Mouse (Mus musculus) forebrain, embryonic 12.5 days (tissue): Measurements from ENCODE around the gene Cd151. TPM values are rescaled to one million over a fixed set of nuclear protein-coding genes. Genes with fewer than 3 reads are reported as not detected.

Experiments used
- ATAC-seq: fragments of 200-750 bp; cut with Nextera tagmentation; 2 replicates; pipeline ENCODE4 v1.8.0; 2017; ENCODE audit warnings: moderate TSS enrichment; ENCODE audit not compliant: low FRiP score
- H3K27ac ChIP-seq: fragments of 300-500 bp; sonication (generic); 2 replicates; pipeline ENCODE4 v1.5.1; 2016; ENCODE audit warnings: mild to moderate bottlenecking
- H3K27me3 ChIP-seq: fragments of 300-500 bp; sonication (generic); 2 replicates; pipeline ENCODE4 v1.6.1; 2016; ENCODE audit warnings: mild to moderate bottlenecking
- H3K36me3 ChIP-seq: fragments of 300-500 bp; sonication (generic); replicated peaks from 2 replicates; pipeline ENCODE4 v1.6.1; 2016; ENCODE audit warnings: mild to moderate bottlenecking
- H3K4me1 ChIP-seq: fragments of 300-500 bp; sonication (generic); 2 replicates; pipeline ENCODE4 v1.6.1; 2016
- H3K4me2 ChIP-seq: fragments of 300-500 bp; sonication (generic); 2 replicates; pipeline ENCODE4 v1.6.1; 2016; ENCODE audit warnings: mild to moderate bottlenecking, moderate library complexity
- H3K4me3 ChIP-seq: fragments of 300-500 bp; sonication (generic); replicated peaks from 2 replicates; pipeline ENCODE4 v1.5.1; 2016; ENCODE audit warnings: mild to moderate bottlenecking
- H3K9ac ChIP-seq: fragments of 300-500 bp; sonication (generic); 2 replicates; pipeline ENCODE4 v1.6.1; 2016; ENCODE audit warnings: mild to moderate bottlenecking
- H3K9me3 ChIP-seq: fragments of 300-500 bp; sonication (generic); 2 replicates; pipeline ENCODE4 v1.6.1; 2016
- WGBS: fragments of 180-500 bp; shearing (Covaris S2); methylation state at CpG from one replicate; pipeline ENCODE4 v1.1.7; 2016; 5-methylcytosine and 5-hydroxymethylcytosine counted together
- polyA plus RNA-seq: library from polyadenylated mRNA; unstranded; fragments of >200 nt; fragmentation: Nextera tagmentation; extraction: Ambion mirVana; gene quantifications from 2 replicates; pipeline ENCODE4 v1.2.1, GENCODE M21; 2016

Gene Cd151
- polyA plus RNA-seq, 1 experiment from 2014 or later: 18.2 TPM

GRCm38 (mm10) chr7:141471236-141471635 lies 4.0 kb downstream of the Cd151 start:
- Histone ChIP-seq H3K4me2 (no peak overlapping the region), H3K27ac (no peak overlapping the region), H3K4me3 (no peak overlapping the region), H3K36me3 (peaks cover 34% of the 10 kb centered on the region), H3K4me1 (peaks cover 54% of the 10 kb centered on the region), H3K27me3 (peaks cover 16% of the 10 kb centered on the region), H3K9ac (no peak overlapping the region), H3K9me3 (no peaks in the 10 kb centered on the region)
- 87% methylated on average over 1 of the region's 1 CpGs for WGBS
- no peak for ATAC-seq

GRCm38 (mm10) chr7:141472226-141472625 lies 5.0 kb downstream of the Cd151 start:
- 82% methylated on average over 6 of the region's 6 CpGs for WGBS
- peaks cover 34% of the 10 kb centered on the region for H3K36me3 ChIP-seq
- peaks cover 18% of the 10 kb centered on the region for H3K27me3 ChIP-seq

DNA sequence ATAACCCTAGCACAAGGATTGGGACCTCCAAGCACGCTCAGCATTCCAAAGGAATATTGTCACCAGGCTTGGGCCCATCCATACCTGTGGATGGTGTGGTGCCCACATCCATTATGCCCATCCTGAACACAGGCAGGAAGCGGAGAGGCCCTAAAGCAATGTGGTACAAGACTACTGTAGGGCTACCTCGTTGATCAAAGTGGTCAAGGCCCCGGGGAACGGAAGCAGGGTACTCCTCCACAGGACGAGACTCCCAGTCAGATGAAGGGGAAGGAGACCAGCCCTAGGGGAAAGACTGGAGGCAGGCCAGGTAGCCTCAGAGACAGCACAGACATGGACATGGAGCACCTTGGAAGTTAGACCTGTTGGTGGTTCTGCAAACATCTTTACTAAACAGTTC lies 5.6 kb downstream of the Cd151 start:
- Histone ChIP-seq H3K36me3 (peaks cover 34% of the 10 kb centered on the region), H3K4me2 (no peak overlapping the region), H3K27ac (no peak overlapping the region), H3K4me1 (peaks cover 54% of the 10 kb centered on the region), H3K9ac (no peak overlapping the region), H3K9me3 (no peaks in the 10 kb centered on the region), H3K27me3 (peaks cover 24% of the 10 kb centered on the region), H3K4me3 (no peak overlapping the region)
- 88% methylated on average over 6 of the region's 6 CpGs for WGBS
- no peak for ATAC-seq

More at GRCm38 (mm10) chr7:141472226-141472625, 5.0 kb downstream of the Cd151 start:
- Histone ChIP-seq H3K4me3 (no peak overlapping the region), H3K4me2 (no peak overlapping the region), H3K4me1 (peaks cover 58% of the 10 kb centered on the region), H3K9ac (no peak overlapping the region), H3K27ac (no peak overlapping the region), H3K9me3 (no peaks in the 10 kb centered on the region)
- ATAC-seq: no peak

- H3K4me1 ChIP-seq: peaks cover 40% of the 10 kb centered on the region
Measured at GRCm38 (mm10) chr7:141474160-141474559, 7.0 kb downstream of the Cd151 start.

GRCm38 (mm10) chr7:141475011-141475804 lies 8.0 kb downstream of the Cd151 start, which contains the start of the genes Polr2l and Tspan4:
Polr2l (minus strand) TSS chr7:141475132.
Tspan4 (plus strand) TSS chr7:141475240.
- peaks cover 33% of the 10 kb centered on the region for H3K4me1 ChIP-seq
- H3K27me3 ChIP-seq: peaks cover 34% of the 10 kb centered on the region
- H3K9ac ChIP-seq: peak within 1 kb of the TSS; percentile 78
- H3K4me3 ChIP-seq: peak within 1 kb of the TSS; percentile 64
- WGBS: under 1% methylated on average over 87 of the region's 87 CpGs
- ATAC-seq: peak; percentile 84
- peak within 1 kb of the TSS; percentile 85 for H3K27ac ChIP-seq
- H3K36me3 ChIP-seq: peaks cover 25% of the 10 kb centered on the region
- H3K4me2 ChIP-seq: peak within 1 kb of the TSS; percentile 91
- H3K9me3 ChIP-seq: no peaks in the 10 kb centered on the region

More at GRCm38 (mm10) chr7:141474160-141474559, 7.0 kb downstream of the Cd151 start:
- H3K27me3 ChIP-seq: peaks cover 31% of the 10 kb centered on the region
- no peak for ATAC-seq
- H3K27ac ChIP-seq: no peak overlapping the region
- WGBS: 10% methylated on average over 5 of the region's 5 CpGs
- peaks cover 34% of the 10 kb centered on the region for H3K36me3 ChIP-seq
- no peaks in the 10 kb centered on the region for H3K9me3 ChIP-seq
- H3K4me3 ChIP-seq: peak overlapping the region; percentile 64
- H3K4me2 ChIP-seq: peak overlapping the region; percentile 91
- H3K9ac ChIP-seq: peak overlapping the region; percentile 78

GRCm38 (mm10) chr7:141475805-141476158 lies 8.6 kb downstream of the Cd151 start:
- ATAC-seq: no peak
- Histone ChIP-seq H3K9ac (peak overlapping the region; percentile 78; the same call in 1 of the 2 replicates), H3K9me3 (no peaks in the 10 kb centered on the region), H3K4me2 (peak overlapping the region; percentile 91), H3K27me3 (peaks cover 37% of the 10 kb centered on the region), H3K4me3 (peak overlapping the region; percentile 64), H3K27ac (no peak overlapping the region), H3K36me3 (peaks cover 19% of the 10 kb centered on the region), H3K4me1 (peaks cover 34% of the 10 kb centered on the region)
- WGBS: 2% methylated on average over 12 of the region's 12 CpGs

DNA sequence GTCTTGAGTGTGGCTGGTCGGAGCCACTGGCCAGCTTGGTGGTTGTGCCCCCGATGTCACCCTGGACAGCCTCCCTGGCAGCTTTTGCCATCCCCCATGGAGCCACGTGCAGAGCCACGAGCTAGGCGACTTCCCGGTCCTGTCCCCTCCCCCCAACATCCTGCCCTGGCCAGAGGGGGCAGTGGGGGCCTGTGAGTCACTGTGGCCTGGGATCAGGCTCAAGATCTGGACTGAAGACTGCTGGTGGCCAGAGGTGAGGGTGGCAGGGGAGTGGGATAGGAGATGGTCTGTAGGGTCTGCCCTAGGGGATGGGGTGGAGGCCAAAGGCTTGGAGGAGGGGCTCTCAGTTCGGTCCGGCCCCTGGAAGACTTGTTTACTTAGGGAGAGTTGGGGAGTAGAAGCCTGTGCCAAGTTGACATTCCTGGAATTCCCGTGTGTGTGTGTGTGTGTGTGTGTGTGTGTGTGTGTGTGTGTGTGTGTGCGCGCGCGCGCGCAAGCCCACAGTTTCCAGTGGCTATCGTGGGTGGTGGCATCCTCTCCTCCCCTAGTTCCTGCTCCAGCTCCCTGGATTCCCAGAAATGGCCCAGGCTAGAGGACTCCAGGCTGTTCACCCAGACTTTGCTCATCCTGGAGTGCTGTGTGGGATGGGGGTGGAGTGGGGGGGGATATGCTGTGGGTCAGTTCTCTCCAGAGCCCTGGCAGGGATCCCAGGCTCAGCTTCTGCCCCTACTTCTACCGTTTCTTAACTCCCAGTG lies 9.2 kb downstream of the Cd151 start:
- peak overlapping the region; percentile 91 for H3K4me2 ChIP-seq
- H3K27me3 ChIP-seq: peaks cover 37% of the 10 kb centered on the region
- peak overlapping the region; percentile 78 for H3K9ac ChIP-seq
- peaks cover 40% of the 10 kb centered on the region for H3K4me1 ChIP-seq
- H3K4me3 ChIP-seq: peak overlapping the region; percentile 64
- 5% methylated on average over 14 of the region's 17 CpGs for WGBS
- no peaks in the 10 kb centered on the region for H3K9me3 ChIP-seq
- ATAC-seq: no peak
- peaks cover 13% of the 10 kb centered on the region for H3K36me3 ChIP-seq
- peak overlapping the region; percentile 54 for H3K27ac ChIP-seq

- Histone ChIP-seq H3K4me2 (peak overlapping the region; percentile 91), H3K36me3 (peaks cover 10% of the 10 kb centered on the region), H3K9ac (peak overlapping the region; percentile 78; the same call in 1 of the 2 replicates), H3K27ac (peak overlapping the region; percentile 54), H3K4me3 (peak overlapping the region; percentile 64; the same call in 1 of the 2 replicates), H3K4me1 (peaks cover 44% of the 10 kb centered on the region), H3K27me3 (peaks cover 42% of the 10 kb centered on the region), H3K9me3 (no peaks in the 10 kb centered on the region)
- no peak for ATAC-seq
- WGBS: 25% methylated on average over 7 of the region's 7 CpGs
Measured at GRCm38 (mm10) chr7:141476981-141477370, 9.8 kb downstream of the Cd151 start.

- peaks cover 2% of the 10 kb centered on the region for H3K36me3 ChIP-seq
- H3K9ac ChIP-seq: no peak overlapping the region
- WGBS: 76% methylated on average over 4 of the region's 4 CpGs
- H3K4me1 ChIP-seq: peaks cover 51% of the 10 kb centered on the region
- no peaks in the 10 kb centered on the region for H3K9me3 ChIP-seq
- peaks cover 49% of the 10 kb centered on the region for H3K27me3 ChIP-seq
- no peak overlapping the region for H3K4me2 ChIP-seq
- no peak overlapping the region for H3K27ac ChIP-seq
- ATAC-seq: no peak
- H3K4me3 ChIP-seq: no peak overlapping the region
Measured at GRCm38 (mm10) chr7:141477578-141478269, 10.5 kb downstream of the Cd151 start.

DNA sequence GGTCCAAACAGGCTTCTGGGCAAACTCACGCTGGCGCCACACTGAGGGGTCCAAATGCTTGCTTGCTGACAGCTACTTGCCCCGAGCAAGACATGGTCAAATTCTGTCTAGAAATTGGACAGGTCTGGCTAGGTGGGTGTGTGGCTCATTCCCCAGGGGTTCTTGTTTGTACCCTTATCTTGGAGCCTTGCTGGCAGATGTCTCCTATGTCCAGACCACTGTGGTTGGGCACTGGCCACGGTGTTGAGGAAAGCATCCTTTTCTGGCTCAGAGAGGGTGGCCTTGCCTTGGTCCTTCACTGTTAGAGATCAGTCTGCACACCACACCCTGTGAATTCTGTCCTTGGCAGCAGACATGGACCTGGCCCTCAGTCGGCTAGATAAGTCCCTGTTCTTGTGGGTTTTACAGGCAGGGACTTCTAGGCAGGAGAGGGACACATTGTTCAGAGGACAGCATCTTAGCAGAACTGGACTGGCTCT lies 11.1 kb downstream of the Cd151 start:
- 80% methylated on average over 5 of the region's 5 CpGs for WGBS
- H3K36me3 ChIP-seq: no peaks in the 10 kb centered on the region
- H3K4me1 ChIP-seq: peaks cover 55% of the 10 kb centered on the region

DNA sequence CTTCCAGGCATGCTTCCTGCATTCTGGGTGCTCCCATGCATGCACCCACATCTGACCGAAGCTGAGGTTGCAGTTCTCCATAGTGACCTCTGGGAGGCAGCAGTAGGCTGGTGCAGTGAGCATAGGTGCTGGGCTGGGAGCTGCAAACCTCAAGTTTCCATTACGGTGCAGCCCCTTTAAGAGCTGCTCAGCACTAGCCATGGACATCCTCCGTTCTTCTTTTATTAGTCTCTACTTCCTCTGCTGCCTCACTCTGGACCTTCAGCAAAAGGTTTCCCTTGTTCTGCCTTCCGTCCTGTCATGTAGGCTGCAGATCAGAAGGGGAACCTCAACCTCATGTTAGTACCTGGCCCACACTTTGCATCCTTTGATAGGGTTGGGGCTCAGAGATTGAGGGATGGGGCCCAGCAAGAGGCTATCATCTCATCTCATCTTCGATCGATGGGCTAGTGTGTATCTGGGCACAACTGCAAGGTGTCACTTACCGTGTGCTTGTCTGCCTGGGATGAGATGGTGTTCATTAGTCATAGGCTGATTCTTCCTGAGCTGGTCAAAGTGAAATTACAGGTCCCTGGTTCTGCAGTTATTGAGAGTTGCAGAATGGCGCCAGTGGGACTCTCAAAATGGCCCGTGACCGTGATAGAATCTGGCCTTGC lies 13.8 kb downstream of the Cd151 start:
- peak overlapping the region; percentile 50 for H3K4me3 ChIP-seq
- ATAC-seq: peak; percentile 49
- peak overlapping the region; percentile 92 for H3K4me2 ChIP-seq
- no peaks in the 10 kb centered on the region for H3K9me3 ChIP-seq
- peak overlapping the region; percentile 61 for H3K9ac ChIP-seq
- H3K36me3 ChIP-seq: no peaks in the 10 kb centered on the region
- H3K4me1 ChIP-seq: peaks cover 37% of the 10 kb centered on the region
- H3K27me3 ChIP-seq: peaks cover 56% of the 10 kb centered on the region
- H3K27ac ChIP-seq: no peak overlapping the region
- 9% methylated on average over 10 of the region's 10 CpGs for WGBS

More for the DNA sequence above, 11.1 kb downstream of the Cd151 start:
- no peak overlapping the region for H3K4me2 ChIP-seq
- no peak overlapping the region for H3K9ac ChIP-seq
- no peak overlapping the region for H3K4me3 ChIP-seq
- no peaks in the 10 kb centered on the region for H3K9me3 ChIP-seq
- ATAC-seq: no peak
- H3K27ac ChIP-seq: no peak overlapping the region
- H3K27me3 ChIP-seq: peaks cover 55% of the 10 kb centered on the region
